In genomic region chr10:100010291-100010690, GRCm38 (mm10) we compare ENCODE assay signal across 18 mouse cellular contexts. TPM values are rescaled to one million over a fixed set of nuclear protein-coding genes. Genes with fewer than 3 reads are reported as not detected.
DNase-seq lines count a peak whose midpoint lies in the region; ATAC-seq and TF ChIP-seq lines count a peak whose summit lies in the region.
"Had no signal": no experiment of that assay in that cellular context is flagged by ENCODE, and none has a peak within 500 bp of the region (broad histone marks: within the 10 kb centered on the region; RNA-seq: fewer than 3 reads in every experiment).

No protein-coding gene starts in this region.

- no peak overlapping the region for H3K27ac ChIP-seq in lung, embryonic 14.5 days (ENCODE audit: low read depth)
- no peak overlapping the region for H3K27ac ChIP-seq in forebrain, embryonic 16.5 days (ENCODE audit: low read length)
- no peak overlapping the region for H3K27ac ChIP-seq in limb, embryonic 15.5 days
- H3K27ac ChIP-seq: embryonic facial prominence, embryonic 15.5 days; hindbrain, postnatal 0 days; midbrain, embryonic 10.5 days had no signal

- 59% methylated on average over 9 of the region's 9 CpGs for WGBS in lung, embryonic 14.5 days
- 56% methylated on average over 9 of the region's 9 CpGs for WGBS in forebrain, embryonic 16.5 days
- 54% methylated on average over 9 of the region's 9 CpGs for WGBS in limb, embryonic 15.5 days

- peak; percentile 47; the same call in 1 of the 2 replicates for ATAC-seq in lung, embryonic 14.5 days (ENCODE audit: insufficient read depth)
- no peak for ATAC-seq in forebrain, embryonic 16.5 days
- no peak for ATAC-seq in limb, embryonic 15.5 days (ENCODE audit: insufficient number of reproducible peaks, low FRiP score, low TSS enrichment, low read depth)
- ATAC-seq: hindbrain, postnatal 0 days had no signal

- no peaks in the 10 kb centered on the region for H3K36me3 ChIP-seq in lung, embryonic 14.5 days (ENCODE audit: insufficient read depth)
- H3K36me3 ChIP-seq in forebrain, embryonic 16.5 days (ENCODE audit: control insufficient read depth, insufficient read depth): no peaks in the 10 kb centered on the region
- no peaks in the 10 kb centered on the region for H3K36me3 ChIP-seq in limb, embryonic 15.5 days
- H3K36me3 ChIP-seq: embryonic facial prominence, embryonic 15.5 days; heart, embryonic 12.5 days; midbrain, embryonic 10.5 days had no signal

- H3K4me3 ChIP-seq in lung, embryonic 14.5 days (ENCODE audit: low read depth, low read length): no peak overlapping the region
- H3K4me3 ChIP-seq in forebrain, embryonic 16.5 days (replicated peaks; ENCODE audit: low read length): no peak overlapping the region
- no peak overlapping the region for H3K4me3 ChIP-seq in limb, embryonic 15.5 days
- H3K4me3 ChIP-seq: embryonic facial prominence, embryonic 15.5 days; heart, embryonic 12.5 days; midbrain, embryonic 10.5 days had no signal

- H3K4me1 ChIP-seq in lung, embryonic 14.5 days (ENCODE audit: insufficient read depth): no peaks in the 10 kb centered on the region
- 0 out of 2 replicates have a peak, but pooled peaks cover 2% of the 10 kb centered on the region for H3K4me1 ChIP-seq in forebrain, embryonic 16.5 days (replicated peaks; ENCODE audit: control insufficient read depth, insufficient read depth, low read length)
- peaks cover 14% of the 10 kb centered on the region; the same call in 1 of the 2 replicates for H3K4me1 ChIP-seq in limb, embryonic 15.5 days
- H3K4me1 ChIP-seq: embryonic facial prominence, embryonic 15.5 days; heart, embryonic 12.5 days had no signal

- peak; percentile 74 for DNase-seq in heart, adult 11 months
- DNase-seq in heart, adult 18-20 months: no peak
- peak; percentile 49 for DNase-seq in lung, embryonic 14.5 days
- no peak for DNase-seq in lung, postnatal 10 days
- DNase-seq in right cerebral cortex, postnatal 4 days: no peak
- DNase-seq: adrenal gland, adult 2 months; cerebellum, adult 18-20 months; gastrocnemius, postnatal 25 days; heart, postnatal 36 days; retina, postnatal 1 day; thymus, postnatal 36 days had no signal

- no peak overlapping the region for H3K9ac ChIP-seq in lung, embryonic 14.5 days
- H3K9ac ChIP-seq in forebrain, embryonic 16.5 days (replicated peaks; ENCODE audit: low read depth, low read length): no peak overlapping the region
- no peak overlapping the region for H3K9ac ChIP-seq in limb, embryonic 15.5 days
- H3K9ac ChIP-seq: embryonic facial prominence, embryonic 15.5 days; heart, embryonic 12.5 days had no signal

- H3K4me2 ChIP-seq in lung, embryonic 14.5 days: no peak overlapping the region
- peak overlapping the region; percentile 16 for H3K4me2 ChIP-seq in forebrain, embryonic 16.5 days (ENCODE audit: low read length)
- peak overlapping the region; percentile 24; the same call in 1 of the 2 replicates for H3K4me2 ChIP-seq in limb, embryonic 15.5 days
- H3K4me2 ChIP-seq: embryonic facial prominence, embryonic 15.5 days; heart, embryonic 12.5 days had no signal

- no peaks in the 10 kb centered on the region for H3K27me3 ChIP-seq in lung, embryonic 14.5 days (ENCODE audit: insufficient read depth, low read length)
- peaks cover 3% of the 10 kb centered on the region; the same call in 1 of the 2 replicates for H3K27me3 ChIP-seq in forebrain, embryonic 16.5 days (replicated peaks; ENCODE audit: control insufficient read depth, insufficient read depth, low read length)
- peaks cover 3% of the 10 kb centered on the region; the same call in 1 of the 2 replicates for H3K27me3 ChIP-seq in limb, embryonic 15.5 days
- H3K27me3 ChIP-seq: heart, embryonic 12.5 days had no signal

- H3K9me3 ChIP-seq in lung, embryonic 14.5 days (ENCODE audit: low read depth, low read length): no peaks in the 10 kb centered on the region
- no peaks in the 10 kb centered on the region for H3K9me3 ChIP-seq in forebrain, embryonic 16.5 days (ENCODE audit: control insufficient read depth, low read length)
- H3K9me3 ChIP-seq in limb, embryonic 15.5 days: no peaks in the 10 kb centered on the region
- H3K9me3 ChIP-seq: embryonic facial prominence, embryonic 15.5 days; heart, embryonic 12.5 days; midbrain, embryonic 10.5 days had no signal

- TF ChIP-seq CTCF in lung, embryonic 14.5 days (IDR thresholded peaks at IDR 0.05; ENCODE audit: low read depth): no peak

RNA-seq across cellular contexts. Expression of gene Kitl, which starts 5.1 kb away (rescaled TPM):
- 10 to 100 TPM; 46.9 to 85.8 TPM for total RNA-seq in heart, adult 18-20 months (2021)
- 57.5 and 60.4 TPM in 2 replicates for polyA plus RNA-seq in lung, embryonic 14.5 days (2014; fragmentation: Nextera tagmentation; extraction: Ambion mirVana)
- polyA plus RNA-seq in forebrain, embryonic 16.5 days (2015; fragmentation: Nextera tagmentation; extraction: Ambion mirVana): 43.4 and 45.5 TPM in 2 replicates
- polyA plus RNA-seq in limb, embryonic 15.5 days (2015; fragmentation: Nextera tagmentation; extraction: Ambion mirVana): 34.1 and 34.3 TPM in 2 replicates
- total RNA-seq: monocyte, adult 5-6 weeks had no signal

Comparison
In these comparisons a context has a peak if more than half of its experiments do, and no peak if none do; other contexts are left out.
1. DNase-seq: peak in heart, adult 11 months (single experiment) and lung, embryonic 14.5 days (single experiment); none in heart, adult 18-20 months (0 of 2), lung, postnatal 10 days (single experiment) and right cerebral cortex, postnatal 4 days (single experiment).